Mouse (Mus musculus) forebrain, embryonic 15.5 days (tissue): Measurements from ENCODE around the gene Teddm2. TPM values are rescaled to one million over a fixed set of nuclear protein-coding genes. Genes with fewer than 3 reads are reported as not detected.
"Not testable (repeated sequence)": the region's sequence is repeated elsewhere in the genome, so short reads cannot be mapped to it uniquely, and the experiment has no call there.

Source experiments
- ATAC-seq: fragments of 200-750 bp; cut with Nextera tagmentation; replicated peaks from 2 replicates; pipeline ENCODE4 v1.8.0; 2017; ENCODE audit warnings: mild to moderate bottlenecking, moderate TSS enrichment, moderate library complexity
- H3K27ac ChIP-seq: fragments of 300-500 bp; sonication (generic); replicated peaks from 2 replicates; pipeline ENCODE4 v1.5.1; 2015; ENCODE audit warnings: mild to moderate bottlenecking, inconsistent platforms
- H3K27me3 ChIP-seq: fragments of 300-500 bp; sonication (generic); 2 replicates; pipeline ENCODE4 v1.6.1; 2015; ENCODE audit warnings: inconsistent platforms
- H3K36me3 ChIP-seq: fragments of 300-500 bp; sonication (generic); 2 replicates; pipeline ENCODE4 v1.6.1; 2015; ENCODE audit warnings: mild to moderate bottlenecking, inconsistent platforms
- H3K4me1 ChIP-seq: fragments of 300-500 bp; sonication (generic); 2 replicates; pipeline ENCODE4 v1.6.1; 2015; ENCODE audit warnings: inconsistent platforms
- H3K4me2 ChIP-seq: fragments of 300-500 bp; sonication (generic); replicated peaks from 2 replicates; pipeline ENCODE4 v1.6.1; 2015; ENCODE audit warnings: mild to moderate bottlenecking, inconsistent platforms
- H3K4me3 ChIP-seq: fragments of 300-500 bp; sonication (generic); 2 replicates; pipeline ENCODE4 v1.5.1; 2015; ENCODE audit warnings: mild to moderate bottlenecking, inconsistent platforms
- H3K9ac ChIP-seq: fragments of 300-500 bp; sonication (generic); replicated peaks from 2 replicates; pipeline ENCODE4 v1.6.1; 2015; ENCODE audit warnings: mild to moderate bottlenecking, inconsistent platforms
- H3K9me3 ChIP-seq: fragments of 300-500 bp; sonication (generic); 2 replicates; pipeline ENCODE4 v1.6.1; 2016; ENCODE audit warnings: inconsistent platforms
- WGBS: fragments of 180-500 bp; shearing (Covaris S2); methylation state at CpG from one replicate; pipeline ENCODE4 v1.1.7; 2015; ENCODE audit warnings: mixed read lengths; 5-methylcytosine and 5-hydroxymethylcytosine counted together
- polyA plus RNA-seq: library from polyadenylated mRNA; unstranded; fragments of >200 nt; fragmentation: Nextera tagmentation; extraction: Ambion mirVana; gene quantifications from 2 replicates; pipeline ENCODE4 v1.2.1, GENCODE M21; 2015

Teddm2 gene
- polyA plus RNA-seq, 1 experiment from 2014 or later: 2.2 TPM

- H3K36me3 ChIP-seq: peaks cover 24% of the 10 kb centered on the region
- 0% methylated on average over 36 of the region's 36 CpGs for whole genome bisulfite sequencing
- ATAC-seq: peak; percentile 57
- H3K27me3 ChIP-seq: no peaks in the 10 kb centered on the region
- H3K27ac ChIP-seq: peak overlapping the region; percentile 99
- H3K9me3 ChIP-seq: no peaks in the 10 kb centered on the region
- peak overlapping the region; percentile 95 for H3K9ac ChIP-seq
- peak overlapping the region; percentile 96 for H3K4me3 ChIP-seq
- peaks cover 37% of the 10 kb centered on the region for H3K4me1 ChIP-seq
- peak overlapping the region; percentile 59 for H3K4me2 ChIP-seq
These were observed 353 bp upstream of the Teddm2 start for GRCm38 (mm10) chr1:153900381-153900780.

DNA sequence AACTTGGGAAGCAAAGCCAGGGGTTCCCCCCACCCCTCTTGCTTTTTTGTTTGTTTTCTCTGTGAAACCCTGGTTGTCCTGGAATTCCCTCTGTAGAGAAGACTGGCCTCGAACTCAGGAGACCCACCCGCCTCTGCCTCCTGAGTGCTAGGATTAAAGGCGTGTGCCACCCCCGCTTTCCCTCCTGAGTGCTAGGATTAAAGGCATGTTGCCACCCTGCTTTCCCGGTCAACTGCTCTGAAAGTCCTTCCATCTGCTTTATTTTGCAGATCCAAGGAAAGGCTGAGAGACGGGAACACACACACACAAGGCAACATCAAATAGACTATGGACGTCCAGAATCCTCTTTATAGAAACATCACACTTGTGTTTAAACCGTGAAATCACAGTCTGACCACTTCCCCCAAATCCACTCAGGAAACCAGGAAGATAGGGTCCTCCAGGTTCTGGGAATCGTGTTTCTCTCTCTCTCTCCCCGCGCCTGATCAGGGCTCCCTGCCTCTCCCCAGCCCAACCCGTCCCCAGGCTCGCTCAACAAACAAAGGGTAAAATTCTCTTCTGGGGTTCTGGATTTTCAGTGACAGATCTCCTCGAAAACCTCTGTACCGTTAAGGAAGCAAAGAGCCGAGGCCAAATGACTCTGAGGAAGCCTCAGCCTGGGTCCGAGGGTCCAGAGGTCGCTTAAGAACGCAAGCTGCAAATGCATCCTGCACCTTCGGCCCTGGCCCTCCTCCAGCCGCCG is 868 bp downstream of the Teddm2 start:
- peak; percentile 59 for ATAC-seq

DNA sequence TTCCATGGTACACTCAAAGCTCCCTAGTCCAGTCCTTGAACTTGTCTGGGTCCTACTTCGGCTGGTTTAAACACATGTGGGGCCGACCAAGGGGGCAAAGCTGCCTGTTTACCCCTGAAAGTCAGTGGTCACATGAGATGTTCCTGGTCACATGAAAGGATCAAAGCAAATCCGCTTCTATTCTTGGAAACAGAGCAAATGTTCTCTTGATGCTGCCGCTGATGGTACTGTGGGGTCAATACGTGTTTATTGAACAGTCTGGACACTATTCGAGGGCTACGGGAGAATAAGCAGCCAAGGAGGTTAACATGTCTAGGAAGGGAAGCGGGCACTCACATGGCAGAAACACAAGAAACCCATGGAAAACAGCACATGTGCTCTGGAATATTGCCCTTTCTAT is 2.8 kb downstream of the Teddm2 start:
- H3K4me1 ChIP-seq: peaks cover 35% of the 10 kb centered on the region
- H3K4me3 ChIP-seq: no peak overlapping the region
- H3K36me3 ChIP-seq: no peaks in the 10 kb centered on the region
- no peak overlapping the region for H3K27ac ChIP-seq
- no peak for ATAC-seq
- no peak overlapping the region for H3K9ac ChIP-seq
- H3K9me3 ChIP-seq: no peaks in the 10 kb centered on the region
- 87% methylated on average over 8 of the region's 8 CpGs for WGBS
- H3K27me3 ChIP-seq: no peaks in the 10 kb centered on the region
- H3K4me2 ChIP-seq: no peak overlapping the region

More for the DNA sequence above, 868 bp downstream of the Teddm2 start:
- Histone ChIP-seq H3K36me3 (peaks cover 12% of the 10 kb centered on the region), H3K27me3 (no peaks in the 10 kb centered on the region), H3K9ac (peak overlapping the region; percentile 95), H3K4me2 (peak overlapping the region; percentile 59), H3K4me3 (peak overlapping the region; percentile 96), H3K27ac (peak overlapping the region; percentile 99), H3K4me1 (peaks cover 48% of the 10 kb centered on the region), H3K9me3 (no peaks in the 10 kb centered on the region)
- WGBS: 17% methylated on average over 22 of the region's 22 CpGs

DNA sequence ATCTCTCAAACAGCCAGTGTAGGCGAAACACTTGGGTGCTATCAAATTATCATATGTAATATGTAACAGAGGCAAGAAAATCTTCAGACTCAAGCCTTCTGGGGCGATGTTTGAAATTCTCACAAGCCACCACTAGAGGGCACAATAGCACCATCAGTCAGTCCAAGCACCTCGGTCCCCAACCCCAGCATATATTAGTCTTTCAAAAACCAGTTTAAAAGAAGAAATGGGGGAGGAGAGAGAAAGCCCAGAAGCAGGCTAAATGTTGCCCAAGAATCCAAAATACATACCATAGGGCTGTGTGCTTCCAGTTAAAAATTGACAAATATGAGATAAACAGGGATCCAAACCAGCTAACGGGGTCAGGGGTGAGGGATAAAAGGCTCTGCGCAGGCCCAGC is 5.0 kb downstream of the Teddm2 start:
- Histone ChIP-seq H3K27me3 (no peaks in the 10 kb centered on the region), H3K9ac (no peak overlapping the region), H3K4me3 (no peak overlapping the region), H3K4me2 (no peak overlapping the region), H3K9me3 (no peaks in the 10 kb centered on the region), H3K27ac (no peak overlapping the region), H3K4me1 (peaks cover 23% of the 10 kb centered on the region), H3K36me3 (no peaks in the 10 kb centered on the region)
- 36% methylated on average over 5 of the region's 5 CpGs for WGBS
- ATAC-seq: peak; percentile 11; the same call in 1 of the 2 replicates

DNA sequence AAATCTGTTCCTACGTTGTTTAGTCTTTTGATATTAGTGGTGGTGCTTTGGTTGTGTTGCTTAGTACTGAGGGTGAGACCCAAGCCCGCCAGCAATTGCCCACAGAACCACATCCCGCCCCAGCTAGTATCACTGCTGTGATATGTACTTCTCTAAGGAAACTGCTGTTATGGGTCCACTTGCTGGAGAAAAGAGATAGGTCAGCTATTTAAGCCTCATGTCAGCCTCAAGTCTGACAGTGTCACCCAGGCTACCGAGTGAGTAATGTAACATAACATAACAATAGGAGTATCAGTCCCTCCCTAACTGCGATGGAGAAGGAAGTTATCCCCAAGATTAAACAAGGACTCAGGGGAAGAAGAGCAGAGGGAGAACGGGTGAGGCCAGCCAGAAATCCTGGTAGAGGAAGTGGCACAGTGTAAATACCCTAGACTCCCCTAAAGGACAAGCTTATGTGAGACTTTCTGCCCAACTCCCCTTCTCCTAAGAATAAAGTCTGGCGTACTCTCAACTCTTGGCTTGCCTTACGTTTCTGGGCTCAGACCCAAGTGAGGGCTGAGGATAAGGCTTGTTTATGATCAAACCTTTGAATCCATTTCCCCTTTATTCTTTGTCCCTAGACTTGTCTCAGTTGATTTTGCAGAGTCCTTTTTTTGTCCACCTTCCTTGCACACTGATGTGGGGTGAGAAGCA is 5.7 kb downstream of the Teddm2 start:
- Histone ChIP-seq H3K9me3 (no peaks in the 10 kb centered on the region), H3K36me3 (no peaks in the 10 kb centered on the region), H3K4me1 (peaks cover 23% of the 10 kb centered on the region), H3K4me2 (no peak overlapping the region), H3K9ac (no peak overlapping the region), H3K27ac (no peak overlapping the region), H3K4me3 (no peak overlapping the region), H3K27me3 (no peaks in the 10 kb centered on the region)
- no peak for ATAC-seq
- 55% methylated on average over 8 of the region's 8 CpGs for WGBS

GRCm38 (mm10) chr1:153893746-153894145 is 6.3 kb downstream of the Teddm2 start:
- Histone ChIP-seq H3K4me1 (peaks cover 17% of the 10 kb centered on the region), H3K9ac (no peak overlapping the region), H3K36me3 (no peaks in the 10 kb centered on the region), H3K9me3 (no peaks in the 10 kb centered on the region), H3K4me3 (no peak overlapping the region), H3K27ac (no peak overlapping the region), H3K4me2 (no peak overlapping the region), H3K27me3 (no peaks in the 10 kb centered on the region)
- 75% methylated on average over 2 of the region's 2 CpGs for WGBS
- ATAC-seq: no peak

GRCm38 (mm10) chr1:153891442-153891841 is 8.6 kb downstream of the Teddm2 start, which contains the start of gene Teddm1a:
Teddm1a (plus strand) TSS chr1:153891742.
- H3K4me2 ChIP-seq: no peak within 1 kb of the TSS
- ATAC-seq: no peak
- H3K27me3 ChIP-seq: no peaks in the 10 kb centered on the region
- no peaks in the 10 kb centered on the region for H3K36me3 ChIP-seq
- H3K4me3 ChIP-seq: no peak within 1 kb of the TSS
- no peak within 1 kb of the TSS for H3K27ac ChIP-seq
- H3K9me3 ChIP-seq: no peaks in the 10 kb centered on the region
- 80% methylated on average over 4 of the region's 4 CpGs for WGBS
- no peak within 1 kb of the TSS for H3K9ac ChIP-seq
- H3K4me1 ChIP-seq: peaks cover 13% of the 10 kb centered on the region

DNA sequence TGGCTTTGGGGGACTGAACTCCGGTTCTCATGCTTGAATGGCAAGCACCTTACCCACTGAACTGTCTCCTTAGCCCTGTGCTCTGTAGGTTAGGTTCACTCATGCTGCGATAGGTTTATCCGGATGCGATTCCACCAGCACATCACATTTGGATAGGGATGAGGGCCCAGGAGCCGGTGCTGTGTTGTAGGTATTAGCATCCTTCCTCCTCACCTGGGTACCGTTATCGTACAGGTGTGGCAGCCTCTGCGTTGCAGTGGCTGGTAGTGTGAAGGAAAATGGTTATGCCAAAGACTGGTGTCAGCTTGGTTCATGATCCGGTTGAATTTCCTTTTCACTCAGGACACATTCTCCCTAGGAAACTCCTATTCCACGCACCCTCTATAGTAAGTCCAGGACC is 9.9 kb downstream of the Teddm2 start:
- Histone ChIP-seq H3K4me1 (peaks cover 9% of the 10 kb centered on the region), H3K4me3 (no peak overlapping the region), H3K9me3 (no peaks in the 10 kb centered on the region), H3K27ac (no peak overlapping the region), H3K9ac (no peak overlapping the region), H3K36me3 (no peaks in the 10 kb centered on the region), H3K4me2 (no peak overlapping the region), H3K27me3 (no peaks in the 10 kb centered on the region)
- no peak for ATAC-seq
- WGBS: 97% methylated on average over 10 of the region's 10 CpGs

- no peak overlapping the region for H3K27ac ChIP-seq
- no peak overlapping the region for H3K9ac ChIP-seq
- no peaks in the 10 kb centered on the region for H3K27me3 ChIP-seq
- no peaks in the 10 kb centered on the region for H3K9me3 ChIP-seq
- H3K4me2 ChIP-seq: no peak overlapping the region
- H3K4me1 ChIP-seq: no peaks in the 10 kb centered on the region
- WGBS: 40% methylated on average over 17 of the region's 17 CpGs
- H3K36me3 ChIP-seq: no peaks in the 10 kb centered on the region
- no peak overlapping the region for H3K4me3 ChIP-seq
- 0 out of 2 replicates have a peak, but pooled peaks have one; percentile 26 for ATAC-seq
These were observed 13.9 kb downstream of the Teddm2 start for GRCm38 (mm10) chr1:153886024-153886633.

DNA sequence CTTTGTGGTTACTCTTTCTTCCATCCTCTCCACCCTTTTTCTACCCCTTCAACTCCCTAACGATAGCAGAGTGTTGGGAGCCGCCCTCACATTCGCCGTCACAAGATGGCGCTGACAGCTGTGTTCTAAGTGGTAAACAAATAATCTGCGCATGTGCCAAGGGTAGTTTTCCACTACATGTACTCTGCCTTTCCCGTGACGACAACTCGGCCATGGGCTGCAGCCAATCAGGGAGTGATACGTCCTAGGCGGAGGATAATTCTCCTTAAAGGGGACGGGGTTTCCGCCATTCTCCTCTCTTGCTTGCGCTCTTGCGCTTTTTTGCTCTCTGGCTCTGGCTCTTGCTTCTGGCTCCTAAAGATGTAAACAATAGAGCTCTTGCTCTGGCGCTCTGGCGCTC is 19.6 kb downstream of the Teddm2 start:
- not testable (repeated sequence) for H3K4me1 ChIP-seq, H3K9me3 ChIP-seq, H3K27ac ChIP-seq, H3K9ac ChIP-seq, H3K36me3 ChIP-seq, H3K4me2 ChIP-seq, H3K27me3 ChIP-seq, H3K4me3 ChIP-seq, ATAC-seq
- 97% methylated on average over 17 of the region's 17 CpGs for WGBS

DNA sequence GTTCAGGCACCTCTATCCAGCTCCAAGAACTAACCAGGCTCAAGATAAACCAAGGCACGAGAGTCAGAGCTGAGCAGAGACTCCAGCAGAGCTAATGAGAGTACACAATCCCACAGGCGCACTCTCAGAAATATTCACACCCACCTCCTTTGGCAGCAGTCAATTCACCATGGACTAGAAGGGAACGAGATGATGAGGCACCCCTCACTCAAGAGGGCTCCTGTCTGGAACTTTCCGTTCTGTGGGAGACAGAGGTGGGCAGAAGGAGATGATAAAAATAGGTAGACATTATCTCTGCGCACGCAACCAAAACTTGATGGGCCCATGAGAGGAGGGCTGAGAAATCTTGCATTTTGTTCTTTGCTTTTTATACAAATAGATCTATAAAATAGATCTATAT is 26.0 kb downstream of the Teddm2 start, which contains the start of gene Teddm1b:
Teddm1b (plus strand) TSS at position 301 of the 400 bp plus-strand sequence.
- ATAC-seq: no peak
- Histone ChIP-seq H3K36me3 (no peaks in the 10 kb centered on the region), H3K4me1 (no peaks in the 10 kb centered on the region), H3K9me3 (no peaks in the 10 kb centered on the region), H3K4me3 (no peak within 1 kb of the TSS), H3K27ac (no peak within 1 kb of the TSS), H3K27me3 (no peaks in the 10 kb centered on the region), H3K4me2 (no peak within 1 kb of the TSS), H3K9ac (no peak within 1 kb of the TSS)
- WGBS: 86% methylated on average over 6 of the region's 6 CpGs

DNA sequence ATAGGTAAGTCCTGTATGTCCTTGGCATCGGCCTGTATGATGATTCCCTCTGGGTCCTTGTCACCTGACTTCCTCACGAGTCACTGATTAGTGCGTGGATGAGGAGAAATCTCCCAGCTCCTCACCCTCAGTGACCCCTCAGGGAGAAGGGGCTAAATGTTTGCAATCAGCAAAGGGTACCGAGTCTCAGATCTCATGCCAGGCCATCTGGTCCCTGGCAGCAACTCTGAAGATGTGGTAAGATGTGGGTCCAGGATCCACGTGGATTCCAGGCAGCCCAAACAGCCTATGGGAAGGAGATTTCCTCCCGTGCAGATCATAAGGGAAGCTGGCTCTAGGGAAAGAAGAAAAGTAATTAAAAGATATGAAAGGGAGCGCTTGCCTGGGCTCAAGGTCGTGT is 44.1 kb downstream of the Teddm2 start:
- Histone ChIP-seq H3K9me3 (no peaks in the 10 kb centered on the region), H3K27me3 (no peaks in the 10 kb centered on the region), H3K9ac (no peak overlapping the region), H3K4me3 (no peak overlapping the region), H3K27ac (no peak overlapping the region), H3K4me2 (no peak overlapping the region), H3K4me1 (no peaks in the 10 kb centered on the region), H3K36me3 (no peaks in the 10 kb centered on the region)
- ATAC-seq: no peak
- WGBS: 72% methylated on average over 8 of the region's 8 CpGs
